ENCODE assay signal across 12 mouse cellular contexts in genomic region chr11:97825971-97826370, GRCm38 (mm10). TPM values are rescaled to one million over a fixed set of nuclear protein-coding genes. Genes with fewer than 3 reads are reported as not detected.
DNase-seq lines count a peak whose midpoint lies in the region; ATAC-seq and TF ChIP-seq lines count a peak whose summit lies in the region.
"Had no signal": no experiment of that assay in that cellular context is flagged by ENCODE, and none has a peak within 500 bp of the region (broad histone marks: within the 10 kb centered on the region; RNA-seq: fewer than 3 reads in every experiment).

No protein-coding gene starts in this region.

- H3K9ac ChIP-seq in forebrain, embryonic 16.5 days (replicated peaks; ENCODE audit: low read depth, low read length): no peak overlapping the region
- H3K9ac ChIP-seq in neural tube, embryonic 15.5 days (replicated peaks): no peak overlapping the region
- H3K9ac ChIP-seq: neural tube, embryonic 13.5 days had no signal

- H3K27me3 ChIP-seq in forebrain, embryonic 10.5 days (ENCODE audit: poor library complexity, severe bottlenecking): no peaks in the 10 kb centered on the region
- no peaks in the 10 kb centered on the region for H3K27me3 ChIP-seq in forebrain, embryonic 16.5 days (replicated peaks; ENCODE audit: control insufficient read depth, insufficient read depth, low read length)
- H3K27me3 ChIP-seq in neural tube, embryonic 15.5 days (replicated peaks): no peaks in the 10 kb centered on the region
- H3K27me3 ChIP-seq in kidney, adult 2 months (replicated peaks; ENCODE audit: control insufficient read depth, insufficient read depth, low read length): no peaks in the 10 kb centered on the region
- H3K27me3 ChIP-seq: neural tube, embryonic 13.5 days had no signal

- H3K4me2 ChIP-seq in forebrain, embryonic 16.5 days (ENCODE audit: low read length): no peak overlapping the region
- no peak overlapping the region for H3K4me2 ChIP-seq in neural tube, embryonic 15.5 days
- H3K4me2 ChIP-seq: midbrain, embryonic 11.5 days; neural tube, embryonic 13.5 days had no signal

- peak overlapping the region; percentile 35; the same call in 1 of the 2 replicates for H3K27ac ChIP-seq in forebrain, embryonic 10.5 days
- no peak overlapping the region for H3K27ac ChIP-seq in forebrain, embryonic 16.5 days (ENCODE audit: low read length)
- peak overlapping the region; percentile 100 for H3K27ac ChIP-seq in macrophage
- H3K27ac ChIP-seq in neural tube, embryonic 15.5 days (replicated peaks): no peak overlapping the region
- no peak overlapping the region for H3K27ac ChIP-seq in kidney, adult 2 months (ENCODE audit: insufficient read depth, low read depth, low read length)

- no peak overlapping the region for H3K4me3 ChIP-seq in forebrain, embryonic 10.5 days
- no peak overlapping the region for H3K4me3 ChIP-seq in forebrain, embryonic 16.5 days (replicated peaks; ENCODE audit: low read length)
- H3K4me3 ChIP-seq in macrophage (ENCODE audit: inconsistent target): no peak overlapping the region
- no peak overlapping the region for H3K4me3 ChIP-seq in neural tube, embryonic 15.5 days (replicated peaks)
- H3K4me3 ChIP-seq in kidney, adult 2 months (ENCODE audit: insufficient read depth, low read depth, low read length): no peak overlapping the region
- H3K4me3 ChIP-seq: neural tube, embryonic 13.5 days had no signal

- peaks cover 89% of the 10 kb centered on the region for H3K36me3 ChIP-seq in forebrain, embryonic 10.5 days (replicated peaks)
- 0 out of 2 replicates have a peak, but pooled peaks cover 7% of the 10 kb centered on the region for H3K36me3 ChIP-seq in forebrain, embryonic 16.5 days (ENCODE audit: control insufficient read depth, insufficient read depth)
- peaks cover 9% of the 10 kb centered on the region; the same call in 1 of the 2 replicates for H3K36me3 ChIP-seq in macrophage (ENCODE audit: inconsistent target)
- peaks cover 58% of the 10 kb centered on the region for H3K36me3 ChIP-seq in neural tube, embryonic 15.5 days
- no peaks in the 10 kb centered on the region for H3K36me3 ChIP-seq in kidney, adult 2 months (ENCODE audit: control insufficient read depth, insufficient read depth, low read length)

- WGBS in forebrain, embryonic 10.5 days: 93% methylated on average over 9 of the region's 9 CpGs
- 73% methylated on average over 9 of the region's 9 CpGs for WGBS in forebrain, embryonic 16.5 days
- 20% methylated on average over 9 of the region's 9 CpGs for WGBS in macrophage (ENCODE audit: missing documents)
- 88% methylated on average over 9 of the region's 9 CpGs for WGBS in neural tube, embryonic 15.5 days
- WGBS in kidney, adult 2 months: 75% methylated on average over 9 of the region's 9 CpGs

- H3K79me2 ChIP-seq in macrophage (ENCODE audit: inconsistent target): peaks cover 82% of the 10 kb centered on the region

- peaks cover 22% of the 10 kb centered on the region for H3K4me1 ChIP-seq in forebrain, embryonic 10.5 days
- H3K4me1 ChIP-seq in forebrain, embryonic 16.5 days (replicated peaks; ENCODE audit: control insufficient read depth, insufficient read depth, low read length): no peaks in the 10 kb centered on the region
- peaks cover 19% of the 10 kb centered on the region for H3K4me1 ChIP-seq in neural tube, embryonic 15.5 days
- H3K4me1 ChIP-seq in kidney, adult 2 months (ENCODE audit: control insufficient read depth, insufficient read depth, low read length): peaks cover 29% of the 10 kb centered on the region

- no peaks in the 10 kb centered on the region for H3K9me3 ChIP-seq in forebrain, embryonic 10.5 days
- no peaks in the 10 kb centered on the region for H3K9me3 ChIP-seq in forebrain, embryonic 16.5 days (ENCODE audit: control insufficient read depth, low read length)
- H3K9me3 ChIP-seq in neural tube, embryonic 15.5 days (replicated peaks): no peaks in the 10 kb centered on the region
- H3K9me3 ChIP-seq: neural tube, embryonic 13.5 days had no signal

- DNase-seq in forebrain, embryonic 10.5 days (ENCODE audit: extremely low spot score, low spot score): no peak
- DNase-seq in T-cell, adult 2 months (ENCODE audit: low spot score): peak; percentile 31
- DNase-seq in thymus, postnatal 25 days: peak; percentile 68
- no peak for DNase-seq in adrenal gland, postnatal 10 days
- no peak for DNase-seq in kidney, adult 2 months
- DNase-seq: heart, postnatal 10 days; lung, adult 2 months had no signal

- no peak for ATAC-seq in forebrain, embryonic 16.5 days
- no peak for ATAC-seq in neural tube, embryonic 15.5 days (ENCODE audit: low FRiP score)

- no peak for TF ChIP-seq POLR2A in kidney, adult 2 months (IDR thresholded peaks at IDR 0.05; ENCODE audit: low read depth, low read length)

- TF ChIP-seq CTCF in kidney, adult 2 months (conservative IDR thresholded peaks at IDR 0.05; ENCODE audit: insufficient read depth, insufficient read length, low read depth, low read length): no peak

RNA-seq across cellular contexts. Expression of gene B230217C12Rik, which starts 14.6 kb away (rescaled TPM):
- 13.3 and 15.9 TPM in 2 replicates for polyA plus RNA-seq in forebrain, embryonic 10.5 days (2016; fragmentation: Nextera tagmentation; extraction: Ambion mirVana)
- 21.1 and 24.1 TPM in 2 replicates for polyA plus RNA-seq in forebrain, embryonic 16.5 days (2015; fragmentation: Nextera tagmentation; extraction: Ambion mirVana)
- total RNA-seq in macrophage (2018; cell fraction: chromatin; rRNA removed): 1 to 10 TPM in 5 of 26 experiments, under 1 TPM in 9, not detected in 12; 0.37 to 2.5 (median 0.74) TPM
- total RNA-seq in macrophage (2018; cell fraction: cytosol; rRNA removed): 1 to 10 TPM in 7 of 26 experiments, under 1 TPM in 19; 0.44 to 1.3 (median 0.86) TPM
- 1 to 10 TPM in 6 of 26 experiments, under 1 TPM in 13, not detected in 7; 0.23 to 3.6 (median 0.78) TPM for total RNA-seq in macrophage (2018; cell fraction: nucleus; rRNA removed)
- 0.68 to 1.1 TPM (median 0.72 TPM) in 3 replicates for polyA plus RNA-seq in macrophage (2018)
- 41.8 and 47.2 TPM in 2 replicates for polyA plus RNA-seq in neural tube, embryonic 15.5 days (2015; fragmentation: Nextera tagmentation; extraction: Ambion mirVana)
- total RNA-seq in adrenal gland, postnatal 10 days (2021): 1 to 10 TPM; 2.0 to 3.1 TPM
- polyA plus RNA-seq in kidney, adult 2 months (2012; rRNA removed): 2.0 TPM in 2 replicates

RNA-seq across cellular contexts. Expression of gene Lasp1, which starts 27.2 kb away (rescaled TPM):
- 85.5 and 87.3 TPM in 2 replicates for polyA plus RNA-seq in forebrain, embryonic 10.5 days (2016; fragmentation: Nextera tagmentation; extraction: Ambion mirVana)
- polyA plus RNA-seq in forebrain, embryonic 16.5 days (2015; fragmentation: Nextera tagmentation; extraction: Ambion mirVana): 140 and 159 TPM in 2 replicates
- total RNA-seq in macrophage (2018; cell fraction: chromatin; rRNA removed): 100 to 1,000 TPM in 24 of 26 experiments, 10 to 100 TPM in 2; 72.2 to 414 (median 208) TPM
- 100 to 1,000 TPM; 171 to 234 (median 210) TPM for total RNA-seq in macrophage (2018; cell fraction: cytosol; rRNA removed)
- 100 to 1,000 TPM in 25 of 26 experiments, 10 to 100 TPM in 1; 82.4 to 238 (median 191) TPM for total RNA-seq in macrophage (2018; cell fraction: nucleus; rRNA removed)
- polyA plus RNA-seq in macrophage (2018): 151 to 499 TPM (median 254 TPM) in 3 replicates
- 136 and 143 TPM in 2 replicates for polyA plus RNA-seq in neural tube, embryonic 15.5 days (2015; fragmentation: Nextera tagmentation; extraction: Ambion mirVana)
- total RNA-seq in adrenal gland, postnatal 10 days (2021): 100 to 1,000 TPM; 107 to 122 TPM
- polyA plus RNA-seq in kidney, adult 2 months (2012; rRNA removed): 106 and 110 TPM in 2 replicates

RNA-seq across cellular contexts. Expression of gene Rpl23, which starts 43.7 kb away (rescaled TPM):
- 449 and 492 TPM in 2 replicates for polyA plus RNA-seq in forebrain, embryonic 10.5 days (2016; fragmentation: Nextera tagmentation; extraction: Ambion mirVana)
- 298 and 306 TPM in 2 replicates for polyA plus RNA-seq in forebrain, embryonic 16.5 days (2015; fragmentation: Nextera tagmentation; extraction: Ambion mirVana)
- total RNA-seq in macrophage (2018; cell fraction: chromatin; rRNA removed): 100 to 1,000 TPM; 108 to 477 (median 140) TPM
- total RNA-seq in macrophage (2018; cell fraction: cytosol; rRNA removed): 1,000 to 10,000 TPM in 6 of 26 experiments, 100 to 1,000 TPM in 20; 449 to 1,138 (median 724) TPM
- total RNA-seq in macrophage (2018; cell fraction: nucleus; rRNA removed): 100 to 1,000 TPM; 131 to 371 (median 177) TPM
- 992 to 1,238 TPM (median 1,231 TPM) in 3 replicates for polyA plus RNA-seq in macrophage (2018)
- polyA plus RNA-seq in neural tube, embryonic 15.5 days (2015; fragmentation: Nextera tagmentation; extraction: Ambion mirVana): 314 and 372 TPM in 2 replicates
- 100 to 1,000 TPM; 958 to 975 TPM for total RNA-seq in adrenal gland, postnatal 10 days (2021)
- 118 and 181 TPM in 2 replicates for polyA plus RNA-seq in kidney, adult 2 months (2012; rRNA removed)

RNA-seq across cellular contexts. Expression of gene 1700001P01Rik, which starts 50.3 kb away (rescaled TPM):
- 0.73 TPM in 1 of 2 replicates, not detected in the other for polyA plus RNA-seq in forebrain, embryonic 10.5 days (2016; fragmentation: Nextera tagmentation; extraction: Ambion mirVana)
- 0.57 and 0.85 TPM in 2 replicates for polyA plus RNA-seq in forebrain, embryonic 16.5 days (2015; fragmentation: Nextera tagmentation; extraction: Ambion mirVana)
- total RNA-seq in macrophage (2018; cell fraction: chromatin; rRNA removed): 1 to 10 TPM in 8 of 26 experiments, not detected in 18; 1.5 to 2.2 (median 2.0) TPM
- not detected for total RNA-seq in macrophage (2018; cell fraction: cytosol; rRNA removed)
- total RNA-seq in macrophage (2018; cell fraction: nucleus; rRNA removed): 1 to 10 TPM in 3 of 26 experiments, not detected in 23; 1.2 to 1.8 (median 1.4) TPM
- polyA plus RNA-seq in macrophage (2018): not detected in 3 replicates
- polyA plus RNA-seq in neural tube, embryonic 15.5 days (2015; fragmentation: Nextera tagmentation; extraction: Ambion mirVana): 0.63 and 0.88 TPM in 2 replicates
- under 1 TPM in 1 of 2 experiments, not detected in 1; 0.51 TPM for total RNA-seq in adrenal gland, postnatal 10 days (2021)
- not detected in 2 replicates for polyA plus RNA-seq in kidney, adult 2 months (2012; rRNA removed)
- total RNA-seq: heart, postnatal 10 days had no signal

RNA-seq across cellular contexts. Expression of gene Fbxo47, which starts 58.0 kb away (rescaled TPM):
- polyA plus RNA-seq in forebrain, embryonic 10.5 days (2016; fragmentation: Nextera tagmentation; extraction: Ambion mirVana): 0.64 and 0.91 TPM in 2 replicates
- polyA plus RNA-seq in forebrain, embryonic 16.5 days (2015; fragmentation: Nextera tagmentation; extraction: Ambion mirVana): 0.63 and 0.68 TPM in 2 replicates
- total RNA-seq in macrophage (2018; cell fraction: chromatin; rRNA removed): 1 to 10 TPM in 1 of 26 experiments, under 1 TPM in 9, not detected in 16; 0.33 to 1.4 (median 0.46) TPM
- under 1 TPM; 0.38 to 0.92 (median 0.59) TPM for total RNA-seq in macrophage (2018; cell fraction: cytosol; rRNA removed)
- total RNA-seq in macrophage (2018; cell fraction: nucleus; rRNA removed): 1 to 10 TPM in 2 of 26 experiments, under 1 TPM in 14, not detected in 10; 0.18 to 1.9 (median 0.54) TPM
- 0.14 to 0.69 TPM (median 0.51 TPM) in 3 replicates for polyA plus RNA-seq in macrophage (2018)
- 0.49 and 0.69 TPM in 2 replicates for polyA plus RNA-seq in neural tube, embryonic 15.5 days (2015; fragmentation: Nextera tagmentation; extraction: Ambion mirVana)
- 1 to 10 TPM in 1 of 2 experiments, under 1 TPM in 1; 0.69 to 1.3 TPM for total RNA-seq in adrenal gland, postnatal 10 days (2021)
- polyA plus RNA-seq in kidney, adult 2 months (2012; rRNA removed): 0.33 and 0.39 TPM in 2 replicates

Comparison
In these comparisons a context has a peak if more than half of its experiments do, and no peak if none do; other contexts are left out.
1. H3K27ac ChIP-seq: peak in forebrain, embryonic 10.5 days (single experiment) and macrophage (single experiment); none in forebrain, embryonic 16.5 days (single experiment), neural tube, embryonic 15.5 days (single experiment) and kidney, adult 2 months (single experiment).
2. DNase-seq: peak in T-cell, adult 2 months (single experiment) and thymus, postnatal 25 days (single experiment); none in forebrain, embryonic 10.5 days (single experiment), adrenal gland, postnatal 10 days (single experiment) and kidney, adult 2 months (single experiment).